Mouse (Mus musculus) thymus, postnatal 25 days (tissue): ENCODE results near the gene H2afy2.
A peak's percentile ranks its signal among the peaks of the same experiment; 100 is the strongest.

Source experiments
- DNase-seq: peaks from one replicate; pipeline ENCODE4 v3.0.0; 2022

The H2afy2 gene

GRCm38 (mm10) chr10:61783621-61784251, at the start of gene H2afy2:
Gene H2afy2, minus strand, starts transcription at chr10:61784147.
- DNase-seq: peak; percentile 10

DNA sequence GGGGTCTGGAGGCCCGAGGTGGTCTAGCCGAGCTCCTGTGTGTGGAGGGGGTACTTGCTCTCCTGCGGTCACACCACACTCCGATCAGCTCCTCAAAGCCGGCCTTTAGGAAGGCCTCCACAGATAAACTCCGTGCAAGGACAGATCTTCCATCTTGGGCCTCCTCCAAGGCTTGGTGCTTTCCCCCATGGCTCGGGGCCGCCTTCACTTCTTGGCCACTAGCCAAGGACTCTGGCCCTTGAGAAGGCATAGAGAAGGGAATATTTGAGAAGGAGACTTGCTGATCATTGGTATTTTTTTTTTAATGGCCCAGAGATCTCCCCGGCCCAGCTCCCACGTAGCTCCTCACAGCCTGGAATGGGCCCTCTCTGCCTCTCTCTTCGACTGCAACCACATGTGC, 48.8 kb upstream of the H2afy2 start:
- DNase-seq: no peak

GRCm38 (mm10) chr10:61831741-61832140, 47.8 kb upstream of the H2afy2 start:
- no peak for DNase-seq

DNA sequence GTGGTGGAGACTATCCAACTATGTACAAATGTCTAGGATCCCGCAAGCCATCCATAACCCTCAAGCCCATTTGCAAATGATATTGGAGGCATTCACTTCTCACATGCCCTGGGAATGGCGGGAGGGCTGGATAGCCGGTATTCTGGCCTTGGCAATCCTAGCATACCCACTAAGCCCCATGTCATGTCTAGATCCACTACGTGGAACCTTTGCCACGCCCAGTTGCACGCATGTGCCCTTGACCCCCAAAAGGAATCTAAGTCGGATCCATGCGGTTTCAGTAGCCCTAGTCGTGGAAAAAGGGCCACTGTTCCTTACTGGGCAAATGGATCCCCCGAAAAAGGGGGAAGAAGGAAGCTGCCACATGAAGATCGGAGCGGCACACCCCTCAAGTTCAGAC, 47.3 kb upstream of the H2afy2 start:
- DNase-seq: no peak

GRCm38 (mm10) chr10:61830817-61831216, 46.9 kb upstream of the H2afy2 start:
- DNase-seq: no peak

DNA sequence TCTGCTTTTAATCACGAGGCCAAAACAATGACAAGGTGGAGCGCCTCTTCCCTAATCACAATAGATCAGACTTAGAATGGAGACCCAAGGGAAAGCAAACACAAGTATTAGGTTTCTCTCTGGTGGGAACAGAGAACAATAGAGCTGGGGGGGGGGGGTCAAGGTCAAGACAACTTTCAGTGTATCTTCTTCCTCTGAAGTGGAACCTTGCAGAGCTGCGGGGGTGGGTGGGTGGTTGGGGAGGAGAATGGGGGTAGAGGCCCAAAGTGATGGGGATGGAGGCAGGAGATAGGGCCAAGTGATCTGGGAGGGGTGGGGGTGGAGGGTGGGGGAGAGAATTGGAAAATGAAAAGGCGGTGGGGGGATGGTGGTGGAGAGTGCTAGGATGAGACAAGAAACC, 45.1 kb upstream of the H2afy2 start:
- no peak for DNase-seq

GRCm38 (mm10) chr10:61827950-61828936, 44.3 kb upstream of the H2afy2 start:
- no peak for DNase-seq

- DNase-seq: no peak
Measured at GRCm38 (mm10) chr10:61826753-61827435, 42.9 kb upstream of the H2afy2 start.

DNA sequence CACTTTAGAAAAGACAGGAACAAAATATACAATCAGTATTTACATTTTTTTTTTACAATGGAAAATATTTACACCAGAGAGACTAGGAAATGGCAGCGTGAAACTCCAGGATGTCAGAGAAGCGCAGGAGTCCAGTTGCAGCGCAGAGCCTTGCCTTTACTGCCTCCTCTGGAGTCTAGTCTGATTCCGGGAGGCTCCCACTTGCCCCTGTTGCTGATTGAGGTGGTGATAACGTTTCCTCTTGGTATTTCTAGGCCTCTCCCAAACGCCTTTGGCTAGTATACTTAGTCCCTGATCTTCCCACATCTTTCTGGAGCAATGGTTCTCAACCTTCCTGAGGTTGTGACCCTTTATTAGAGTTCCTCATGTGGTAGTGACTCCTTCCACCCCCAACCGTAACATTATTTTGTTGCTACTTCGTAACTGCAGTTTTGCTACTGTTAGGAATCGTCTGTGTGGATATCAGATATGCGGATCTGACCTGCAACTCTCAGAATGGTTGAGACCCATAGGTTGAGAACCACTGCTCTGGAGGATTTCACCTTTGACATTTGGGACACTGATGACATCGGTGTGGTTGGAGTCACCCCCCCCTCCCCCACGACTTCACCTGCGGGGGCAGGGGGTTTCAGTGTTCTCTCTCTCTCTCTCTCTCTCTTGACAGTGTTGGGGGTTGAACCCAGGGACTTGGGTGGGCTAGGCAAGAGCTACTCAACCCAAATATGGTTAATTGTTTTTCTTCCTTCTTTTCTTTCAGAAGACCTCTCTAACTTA, 42.2 kb upstream of the H2afy2 start:
- DNase-seq: no peak

GRCm38 (mm10) chr10:61825536-61825935, 41.6 kb upstream of the H2afy2 start:
- DNase-seq: no peak

- DNase-seq: no peak
Measured at GRCm38 (mm10) chr10:61823731-61824115, 39.8 kb upstream of the H2afy2 start.

DNA sequence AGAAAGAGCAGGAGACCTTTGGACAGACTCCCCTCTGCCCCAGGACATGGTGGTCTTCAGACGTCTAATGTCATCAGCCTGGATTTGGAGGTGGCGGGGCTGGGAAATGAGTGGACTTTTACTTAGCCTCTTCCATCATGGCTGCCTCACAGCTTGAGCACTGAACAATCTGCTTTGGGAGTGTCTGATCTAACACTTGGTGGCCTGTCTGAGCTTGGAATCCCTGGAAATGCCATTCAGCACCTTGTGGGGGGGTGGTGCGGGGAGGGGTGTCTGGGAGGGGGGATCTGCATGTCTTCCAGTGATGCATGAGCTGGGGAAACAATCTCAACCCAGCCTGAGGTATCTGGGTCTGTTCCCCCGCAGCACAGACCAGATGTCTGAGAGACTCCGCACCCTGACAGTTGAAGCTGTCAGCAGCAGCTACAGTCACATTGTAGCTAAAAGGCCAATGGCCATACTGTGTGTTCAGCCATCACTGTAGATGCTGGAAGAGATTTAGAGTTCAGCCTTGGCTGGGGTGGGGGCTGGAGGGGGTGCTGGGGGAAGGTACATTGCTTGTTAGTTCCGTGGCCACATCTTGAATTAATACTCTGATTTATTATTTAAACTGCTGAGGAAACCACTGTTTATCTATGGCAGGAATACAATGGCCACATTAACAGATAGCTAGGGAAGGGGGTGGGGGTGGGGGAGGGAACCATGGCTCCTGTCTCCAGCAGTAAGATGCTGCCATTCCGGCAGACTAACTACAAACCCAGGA, 39.2 kb upstream of the H2afy2 start:
- DNase-seq: no peak

- no peak for DNase-seq
Measured at GRCm38 (mm10) chr10:61820050-61820449, 36.1 kb upstream of the H2afy2 start.

- DNase-seq: no peak
Measured at GRCm38 (mm10) chr10:61811987-61812386, 28.0 kb upstream of the H2afy2 start.

- DNase-seq: no peak
Measured at GRCm38 (mm10) chr10:61798133-61798576, 14.2 kb upstream of the H2afy2 start.

GRCm38 (mm10) chr10:61795458-61795857, 11.5 kb upstream of the H2afy2 start:
- no peak for DNase-seq

DNA sequence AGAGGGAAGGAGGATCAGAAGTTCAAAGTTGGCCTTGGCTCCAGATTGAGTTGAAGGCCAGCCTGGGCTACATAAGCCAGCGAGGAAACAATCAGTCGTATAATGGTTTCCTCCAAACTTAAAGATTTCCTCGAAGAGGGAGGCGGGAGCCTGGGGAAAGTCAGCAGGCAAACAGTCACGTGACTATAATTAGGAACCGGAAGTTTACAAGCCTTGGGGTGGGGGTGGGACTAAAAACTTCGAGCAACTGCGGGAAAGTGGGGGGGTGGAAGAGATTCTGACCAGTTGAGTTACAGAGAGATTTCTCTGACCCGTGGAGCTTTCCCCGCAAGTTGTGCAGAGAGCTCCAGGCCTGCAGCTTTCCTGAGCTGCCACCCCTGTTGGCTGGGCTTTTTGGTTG, 11.0 kb upstream of the H2afy2 start:
- DNase-seq: no peak

DNA sequence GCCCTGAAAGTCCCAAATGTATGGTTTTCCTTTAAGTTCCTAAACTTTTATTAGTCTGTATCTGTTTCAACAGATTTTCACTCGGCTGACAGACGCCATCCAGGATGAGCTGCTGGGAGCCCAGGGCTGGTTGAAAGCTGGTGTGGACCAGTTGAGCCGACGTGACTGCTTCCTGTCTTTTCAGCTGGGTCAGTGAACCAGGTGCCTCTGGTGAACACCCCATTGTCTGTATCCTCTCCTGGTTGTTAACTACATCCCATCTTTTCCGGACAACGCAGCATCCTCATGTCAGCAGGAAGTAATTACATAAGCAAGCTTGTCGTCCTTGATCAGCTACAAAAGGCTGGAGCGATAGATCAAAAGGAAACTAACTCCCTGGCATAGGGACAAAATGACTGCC, 9.1 kb upstream of the H2afy2 start:
- no peak for DNase-seq

DNA sequence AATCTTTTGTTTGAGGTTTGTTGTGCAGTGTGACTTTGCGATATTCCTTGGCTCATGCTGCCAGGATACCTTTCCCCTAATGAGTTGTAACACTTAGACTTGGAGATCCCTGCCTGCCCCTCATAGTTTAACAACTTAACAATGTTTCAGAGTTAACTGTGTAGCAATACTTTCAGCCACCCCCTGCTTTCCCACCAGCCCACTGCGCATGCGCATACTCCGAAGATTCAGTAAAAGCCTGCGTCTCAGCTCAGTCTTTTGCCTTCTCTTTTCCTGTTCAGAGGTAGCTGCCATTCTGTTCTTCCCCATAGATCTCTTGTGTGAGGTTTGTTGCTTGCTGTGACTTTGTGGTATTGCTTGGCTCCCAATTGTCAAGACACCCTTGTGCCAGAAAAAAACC, 4.6 kb upstream of the H2afy2 start:
- DNase-seq: no peak

DNA sequence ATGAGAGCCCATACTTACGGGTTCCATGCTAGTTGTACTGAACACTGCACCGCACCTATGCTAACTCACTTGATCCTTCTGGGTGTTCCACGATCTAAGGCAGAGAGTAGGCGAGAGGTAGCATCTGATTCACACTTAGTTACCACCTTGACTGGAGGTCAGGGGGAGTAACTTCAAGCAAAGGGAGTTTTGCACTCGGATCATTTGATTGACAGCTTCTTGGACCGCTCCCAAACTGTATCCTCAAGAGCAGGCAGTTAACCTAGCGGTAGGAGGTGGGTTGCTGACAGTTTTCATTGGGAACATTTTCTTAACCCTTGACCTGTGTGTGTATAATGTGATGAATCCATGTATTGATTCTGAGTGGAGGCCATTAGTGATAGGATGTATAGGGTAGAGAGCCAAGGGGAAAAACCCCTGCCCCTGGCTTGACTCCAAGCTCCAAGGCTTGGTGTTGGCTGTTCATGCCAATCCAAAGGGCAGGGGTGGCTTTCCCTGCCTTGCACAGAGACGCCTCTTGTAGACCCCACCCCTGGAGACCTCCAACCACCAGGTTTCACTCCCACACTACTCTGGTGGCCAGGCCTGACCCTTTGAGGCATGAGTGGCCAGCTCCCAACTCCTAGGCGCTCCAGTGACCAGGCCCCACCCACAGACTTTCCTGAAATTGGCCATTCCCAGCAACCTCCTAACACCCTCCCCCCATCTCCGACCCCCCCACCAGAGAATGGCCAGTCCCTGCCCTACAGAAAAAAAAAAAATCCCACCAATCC, 3.8 kb upstream of the H2afy2 start:
- DNase-seq: no peak

GRCm38 (mm10) chr10:61784414-61784813, 467 bp upstream of the H2afy2 start:
- DNase-seq: no peak
